Mouse (Mus musculus) layer of hippocampus, postnatal 36 days (tissue): ENCODE measurements around the gene Tradd. TPM values are rescaled to one million over a fixed set of nuclear protein-coding genes. Genes with fewer than 3 reads are reported as not detected.
"Not testable (repeated sequence)": the region's sequence is repeated elsewhere in the genome, so short reads cannot be mapped to it uniquely, and the experiment has no call there.

ENCODE experiments used
- DNase-seq, 2 experiments: peaks; one replicate each; pipeline ENCODE4 v3.0.0; 2022
- total RNA-seq, 2 experiments: library from RNA; stranded (reverse); gene quantifications; 2 replicates each; pipeline ENCODE4 v1.2.3; 2021

The Tradd gene
- total RNA-seq, 2 experiments from 2014 or later, result 8.2 to 9.0 TPM

DNA sequence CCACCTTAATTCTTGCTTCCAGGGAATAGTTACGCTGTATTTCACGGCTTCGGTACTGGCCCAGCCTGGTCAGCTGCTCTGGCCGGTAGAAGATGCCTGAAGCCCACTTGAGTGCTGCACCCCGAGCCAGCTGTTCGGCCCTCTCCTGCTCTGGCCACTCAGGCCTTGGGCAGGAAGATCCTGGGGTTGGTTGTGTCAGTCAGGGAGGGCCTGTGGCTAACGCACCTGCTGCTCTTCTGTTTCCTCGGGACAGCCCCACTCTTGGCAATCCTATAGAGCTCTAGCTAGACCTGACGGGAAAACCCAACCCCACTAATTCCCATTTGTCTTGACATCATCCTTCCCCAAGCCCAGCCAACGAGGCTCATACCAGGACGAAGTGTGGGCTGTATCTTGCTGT, 30.8 kb upstream of the Tradd start:
- no peak for DNase-seq

DNA sequence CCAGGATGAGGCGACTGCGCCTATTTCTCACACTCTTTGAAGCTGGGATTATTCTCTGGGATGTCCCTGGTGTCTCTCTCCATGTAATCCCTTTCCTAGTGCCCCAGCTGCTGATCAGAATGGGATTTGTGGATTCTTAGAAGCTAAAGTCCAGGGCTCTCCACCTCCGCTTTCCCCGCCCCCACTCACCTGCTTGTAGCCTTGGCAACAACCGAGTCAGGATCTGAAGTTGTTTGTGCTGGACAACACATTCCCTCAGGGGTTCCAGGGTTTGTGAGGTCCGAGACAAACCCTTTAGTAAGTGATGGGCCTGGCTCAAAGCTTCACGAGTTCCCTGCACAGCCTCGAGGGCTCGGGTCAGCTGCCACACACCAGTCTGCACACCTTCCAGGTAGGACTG, 30.4 kb upstream of the Tradd start:
- DNase-seq, result no peak

DNA sequence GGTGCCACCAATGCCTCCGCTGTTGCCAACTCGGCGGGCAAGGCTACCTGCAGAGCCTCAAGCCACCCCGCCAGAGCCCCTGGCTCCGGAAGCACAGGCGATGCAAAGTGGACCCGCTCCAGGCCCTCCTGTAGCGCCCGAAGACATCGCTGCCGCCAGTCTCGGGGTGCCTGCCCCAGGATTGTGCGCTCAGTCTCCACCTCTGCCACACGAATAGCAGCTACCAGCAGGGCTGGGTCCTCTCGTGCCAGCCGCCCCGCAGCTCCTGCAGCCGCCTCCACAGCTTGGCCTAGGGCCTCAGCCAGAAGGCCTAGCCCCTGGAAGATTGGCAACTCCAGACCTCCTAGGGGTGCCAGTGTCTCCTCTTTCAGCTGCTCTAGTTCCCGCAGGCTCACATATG, 29.0 kb upstream of the Tradd start:
- no peak for DNase-seq

DNA sequence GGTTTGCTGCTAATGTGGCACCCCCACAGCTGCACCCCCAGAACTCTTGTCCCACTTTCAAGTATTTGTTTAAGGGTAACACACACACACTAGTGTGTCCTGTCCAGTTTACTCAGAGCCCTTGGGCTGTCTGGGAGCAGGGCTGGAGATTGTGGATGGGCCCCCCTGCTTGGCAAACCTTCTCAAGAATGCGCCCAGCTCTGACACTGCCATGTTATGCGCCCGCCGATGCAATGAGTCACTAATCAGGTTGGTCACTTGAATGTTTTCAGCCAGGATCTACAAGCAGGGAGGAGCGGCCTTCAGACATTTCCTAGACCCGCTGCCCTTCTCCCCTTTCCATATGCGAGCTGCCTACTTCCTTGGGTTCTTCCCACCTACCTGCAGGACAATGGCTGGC, 28.1 kb upstream of the Tradd start:
- no peak for DNase-seq

DNA sequence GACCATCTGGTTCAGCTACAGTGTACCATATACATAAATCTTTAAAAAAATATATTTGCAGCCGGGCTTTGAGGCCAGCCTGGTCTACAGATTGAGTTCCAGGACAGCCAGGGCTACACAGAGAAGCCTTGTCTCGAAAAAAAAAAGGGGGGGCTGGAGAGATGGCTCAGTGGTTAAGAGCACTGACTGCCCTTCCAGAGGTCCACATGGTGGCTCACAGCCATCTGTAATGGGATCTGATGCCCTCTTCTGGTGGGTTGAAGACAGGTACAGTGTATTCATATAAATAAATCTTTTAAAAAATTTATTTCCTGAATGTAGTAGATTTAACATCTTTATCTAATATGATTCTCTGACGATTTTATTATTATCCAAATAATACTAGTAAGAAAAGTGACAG, 27.4 kb upstream of the Tradd start:
- not testable (repeated sequence) for DNase-seq

DNA sequence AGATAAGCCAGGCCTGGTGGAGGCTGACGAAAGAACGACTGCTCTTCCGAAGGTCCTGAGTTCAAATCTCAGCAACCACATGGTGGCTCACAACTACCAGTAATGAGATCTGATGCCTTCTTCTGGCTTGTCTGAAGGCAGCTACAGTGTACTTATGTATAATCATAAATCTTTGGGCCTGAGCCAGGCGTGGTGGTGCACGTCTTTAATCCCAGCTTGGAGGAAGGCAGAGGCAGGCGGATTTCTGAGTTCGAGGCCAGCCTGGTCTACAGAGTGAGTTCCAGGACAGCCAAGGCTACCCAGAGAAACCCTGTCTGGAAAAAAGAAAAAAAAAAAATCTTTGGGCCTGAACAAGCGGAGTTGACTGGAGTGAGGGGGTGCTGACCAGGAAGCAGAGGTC, 27.0 kb upstream of the Tradd start:
- not testable (repeated sequence) for DNase-seq

DNA sequence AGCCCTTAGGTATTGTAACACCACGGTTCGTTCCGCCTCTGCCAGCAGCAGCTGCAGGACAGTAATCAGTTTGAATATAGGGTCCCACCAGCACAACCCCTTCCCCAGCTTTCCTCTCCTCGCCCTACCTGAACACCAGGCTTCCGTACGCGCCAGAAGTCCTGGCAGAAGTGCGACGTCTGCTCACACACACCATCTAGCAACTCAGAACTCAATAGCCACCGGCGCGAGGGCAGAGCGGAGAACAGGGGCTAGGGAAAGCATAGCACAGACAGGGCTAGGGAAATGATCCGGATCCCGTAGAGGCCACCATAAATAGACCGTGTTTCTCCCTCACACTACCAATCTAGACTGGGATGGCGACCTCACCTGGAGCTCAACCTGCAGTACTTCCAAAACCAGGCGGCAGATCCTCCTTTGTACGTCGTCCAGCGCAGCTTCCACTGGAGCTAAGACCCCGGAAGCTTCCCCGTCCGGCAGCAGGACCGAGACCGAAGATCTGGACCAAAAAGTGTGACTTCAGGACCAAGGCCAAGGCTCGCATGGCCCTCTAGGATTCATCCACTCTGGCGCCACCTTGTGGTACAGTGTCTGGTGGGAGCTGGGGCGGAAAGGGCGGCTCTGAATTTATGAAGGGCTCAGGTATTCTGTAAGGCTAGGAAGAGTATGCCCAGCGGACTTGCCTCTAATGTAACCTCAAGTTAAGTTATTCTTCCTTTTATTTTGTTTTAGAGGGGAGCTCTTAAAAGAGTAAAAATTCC, 26.3 kb upstream of the Tradd start:
- DNase-seq, result peak; percentile 61 to 68

DNA sequence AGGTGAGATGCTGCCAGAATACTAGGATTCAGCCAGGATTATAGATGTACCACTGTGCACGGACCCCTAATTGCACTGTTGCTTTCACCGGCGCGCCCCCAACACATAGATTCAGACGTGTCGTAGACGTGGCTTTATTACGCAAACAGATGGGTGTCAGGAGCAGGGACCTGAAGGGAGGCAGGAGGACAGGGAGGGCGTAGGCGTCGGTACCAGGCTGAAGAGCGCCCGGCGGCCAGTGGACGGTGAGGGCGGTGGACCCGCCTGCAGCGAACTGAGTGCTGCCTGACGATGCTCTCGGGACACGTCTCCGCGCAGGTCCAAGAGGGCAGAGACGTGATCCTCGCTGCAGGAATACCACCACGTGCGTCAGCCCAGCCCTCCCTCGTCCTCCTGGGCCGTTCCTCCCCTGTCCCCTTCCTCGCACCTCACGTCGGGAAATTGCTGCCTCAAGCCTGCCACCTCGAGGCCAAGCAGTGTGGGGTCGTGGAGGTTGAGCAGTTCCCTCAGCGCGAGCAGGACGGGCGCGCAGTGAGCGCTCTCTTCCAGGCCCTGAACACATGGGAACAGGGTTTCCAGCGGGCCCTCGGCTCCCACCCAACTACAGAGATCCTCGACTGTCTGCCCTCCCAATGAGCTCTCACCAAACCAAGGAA, 25.5 kb upstream of the Tradd start, which contains the start of gene 4931428F04Rik:
Gene 4931428F04Rik, minus strand, starts transcription at position 60 of the 656 bp plus-strand sequence.
- DNase-seq, result peak in 1 of 2 experiments; percentile 46

DNA sequence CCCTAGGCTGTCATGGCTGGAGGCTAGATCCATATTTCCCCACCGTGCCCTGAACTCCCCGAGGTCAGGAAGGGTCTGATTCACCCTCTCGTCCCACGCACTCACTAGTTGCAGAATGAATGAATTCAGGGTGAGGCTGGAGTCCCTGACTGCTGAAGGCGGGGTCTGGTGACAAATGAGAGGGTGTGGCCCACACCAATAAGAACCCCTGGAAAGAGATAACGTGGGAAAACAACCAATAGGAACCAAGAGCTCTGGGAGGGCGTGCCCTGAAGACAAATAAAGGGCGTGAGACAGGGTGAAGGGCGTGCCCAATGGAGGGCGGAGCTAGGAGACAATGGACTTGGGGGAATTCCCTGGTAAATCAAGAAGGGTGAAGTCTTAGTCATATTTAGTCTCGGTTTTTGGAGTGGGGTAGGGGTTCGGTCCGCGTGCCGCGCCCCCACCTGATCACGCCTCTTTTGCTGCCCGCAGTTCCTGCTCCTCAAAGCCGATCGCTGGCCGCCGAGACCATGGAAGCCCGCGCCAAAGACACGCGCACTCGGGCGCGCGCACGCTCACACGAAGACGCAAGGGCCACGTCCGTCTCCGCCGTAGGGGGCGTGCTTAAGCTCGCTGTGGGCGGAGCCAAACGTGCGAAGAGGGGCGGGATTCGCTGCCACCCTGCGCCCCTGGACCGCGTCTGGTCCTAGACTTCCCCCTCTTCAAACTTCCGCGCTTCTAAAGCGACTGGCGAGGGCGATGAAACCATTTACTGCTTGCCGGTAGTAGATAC, 24.7 kb upstream of the Tradd start:
- DNase-seq, result peak; percentile 93 to 94

DNA sequence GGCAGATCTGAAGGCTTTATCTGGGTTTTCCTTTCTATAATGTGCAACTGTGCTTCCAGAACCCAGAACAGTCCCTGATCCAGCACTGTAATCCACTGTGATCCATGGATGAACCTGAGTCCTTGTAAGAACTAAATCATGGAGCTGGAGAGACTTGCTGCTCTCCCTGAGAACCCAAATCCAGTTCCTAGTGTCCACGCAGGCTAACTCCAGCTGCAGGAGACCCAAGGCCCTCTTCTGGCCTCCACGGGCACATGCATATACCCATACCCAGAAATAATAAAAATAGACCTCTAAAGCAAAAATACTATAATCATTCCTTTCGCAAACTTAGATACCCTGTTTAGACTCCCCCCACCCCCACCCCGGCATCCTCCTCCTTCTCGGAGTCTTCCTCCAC, 23.8 kb upstream of the Tradd start:
- DNase-seq, result no peak

DNA sequence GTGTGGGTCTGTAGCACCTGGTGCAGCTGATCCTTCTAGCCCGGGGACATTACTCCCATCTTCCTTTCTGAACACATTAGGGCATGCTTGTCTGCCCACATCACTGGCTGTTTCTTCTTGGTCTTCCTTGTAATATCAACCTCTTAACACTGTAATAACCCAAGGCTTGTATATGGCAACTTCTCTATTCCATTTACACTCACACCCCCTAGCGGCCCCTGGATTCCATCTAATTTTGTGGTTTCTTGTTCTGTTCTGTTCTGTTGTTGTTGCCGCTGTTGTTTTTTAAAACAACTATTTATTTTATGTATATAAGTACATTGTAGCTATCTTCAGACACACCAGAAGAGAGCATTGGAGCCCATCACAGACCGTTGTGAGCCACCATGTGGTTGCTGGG, 22.5 kb upstream of the Tradd start:
- no peak for DNase-seq

DNA sequence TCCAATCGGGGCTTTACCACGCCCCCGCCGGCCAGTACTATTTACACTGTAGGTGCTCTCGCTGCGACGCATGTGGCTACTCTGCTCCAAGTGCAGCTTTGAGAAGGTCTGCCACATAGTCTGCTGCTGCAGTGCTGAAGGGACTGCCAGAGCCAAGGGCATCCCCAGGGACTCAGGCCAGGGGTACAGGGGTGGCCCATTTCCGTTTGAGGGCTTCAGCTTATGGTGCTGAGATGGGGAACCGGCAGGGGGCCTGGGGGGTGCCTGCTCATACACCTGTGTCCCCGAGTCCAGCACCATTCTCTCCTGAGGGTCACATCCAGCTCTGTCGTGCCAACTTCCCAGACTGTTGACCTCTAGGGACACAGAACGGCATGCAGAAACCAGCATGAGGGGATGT, 21.1 kb upstream of the Tradd start:
- no peak for DNase-seq

DNA sequence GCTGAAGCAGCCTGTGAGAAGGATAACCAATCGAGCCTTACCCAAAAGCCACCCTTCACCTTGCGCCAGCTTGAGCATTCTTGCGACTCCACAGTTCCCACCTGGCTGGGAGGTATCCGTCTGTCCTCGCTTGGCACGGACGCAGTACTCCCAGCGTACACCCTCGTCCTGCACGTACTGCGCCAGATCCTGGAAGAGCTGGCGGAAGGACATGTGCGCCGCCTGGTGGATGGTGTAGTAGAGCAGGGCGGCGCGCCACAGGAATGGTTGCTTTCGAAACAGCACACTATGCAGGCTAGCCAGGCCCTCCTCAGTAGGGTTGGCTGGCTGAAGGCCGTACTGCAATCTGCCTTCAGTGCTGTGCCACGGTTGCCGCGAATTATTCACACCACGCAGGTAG, 18.7 kb upstream of the Tradd start:
- DNase-seq, result no peak

DNA sequence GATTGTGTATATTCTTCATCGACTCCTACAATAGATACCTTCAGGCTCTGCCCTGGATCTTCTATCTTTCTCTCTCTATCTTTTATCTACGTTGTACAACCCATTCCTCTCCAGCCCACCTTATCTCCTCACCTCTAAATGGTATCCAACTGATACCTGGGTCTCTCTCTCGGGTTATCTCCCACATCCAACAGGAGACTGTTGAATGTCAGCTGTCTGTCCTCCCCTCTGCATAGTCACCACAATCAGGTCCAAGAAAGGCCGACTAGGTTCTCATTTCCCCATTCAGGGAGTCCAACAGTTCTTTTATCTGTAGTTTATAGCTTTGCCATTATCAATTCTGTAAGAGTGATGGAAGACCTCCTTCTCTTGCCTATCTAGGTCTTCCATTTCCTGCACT, 17.8 kb upstream of the Tradd start:
- DNase-seq, result no peak

DNA sequence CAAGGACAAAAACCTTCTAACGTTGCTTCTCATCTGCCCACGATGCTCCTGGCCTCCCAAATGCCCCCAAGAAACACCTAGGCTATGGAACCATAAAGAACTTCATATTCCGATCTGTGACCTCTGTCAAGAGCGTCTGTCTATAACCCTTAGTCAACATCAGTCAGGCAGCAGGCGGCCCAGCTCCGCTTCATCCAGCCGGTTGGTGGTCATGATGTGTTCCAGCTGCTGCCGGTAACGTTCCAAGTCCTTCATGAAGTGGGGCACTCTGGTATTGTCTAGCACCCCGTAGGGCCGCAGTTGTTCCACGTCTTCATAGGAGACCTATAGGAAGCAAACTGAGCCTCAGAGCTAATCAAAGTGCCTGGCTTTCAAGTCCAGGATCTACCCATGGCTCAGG, 17.4 kb upstream of the Tradd start:
- DNase-seq, result no peak

DNA sequence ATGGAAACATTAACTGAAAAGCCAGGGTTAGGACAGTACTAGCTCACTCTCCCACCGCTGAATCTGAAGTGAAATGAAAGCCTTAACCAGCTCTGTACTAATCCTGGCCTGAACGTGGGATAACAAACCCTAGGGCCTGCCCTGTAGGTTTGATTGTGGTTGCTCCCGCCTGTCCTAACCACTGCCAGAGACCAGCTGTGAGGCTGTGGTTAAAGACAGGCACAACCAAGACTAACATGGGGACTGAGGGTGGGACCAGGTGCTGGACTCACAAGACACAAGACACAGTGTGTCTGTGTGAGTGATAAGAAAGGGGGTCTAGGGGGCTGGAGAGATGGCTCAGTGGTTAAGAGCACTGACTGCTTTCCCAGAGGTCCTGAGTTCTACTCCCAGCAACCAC, 16.2 kb upstream of the Tradd start:
- DNase-seq, result no peak

DNA sequence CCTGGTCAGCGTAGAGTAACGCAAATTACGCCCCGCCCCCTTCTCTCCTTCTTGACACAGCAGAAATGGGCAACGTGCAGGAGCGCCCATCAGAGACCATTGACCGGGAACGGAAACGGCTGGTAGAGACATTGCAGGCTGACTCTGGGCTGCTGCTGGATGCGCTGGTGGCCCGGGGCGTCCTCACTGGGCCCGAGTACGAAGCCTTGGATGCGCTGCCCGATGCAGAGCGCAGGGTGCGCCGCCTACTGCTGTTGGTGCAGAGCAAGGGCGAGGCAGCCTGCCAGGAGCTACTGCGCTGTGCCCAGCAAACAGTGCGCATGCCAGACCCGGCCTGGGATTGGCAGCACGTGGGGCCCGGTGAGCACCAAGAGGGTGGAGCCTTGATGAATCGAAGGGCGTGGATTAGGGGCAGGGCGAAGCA, 14.5 kb upstream of the Tradd start:
- DNase-seq, result peak; percentile 84 to 88

DNA sequence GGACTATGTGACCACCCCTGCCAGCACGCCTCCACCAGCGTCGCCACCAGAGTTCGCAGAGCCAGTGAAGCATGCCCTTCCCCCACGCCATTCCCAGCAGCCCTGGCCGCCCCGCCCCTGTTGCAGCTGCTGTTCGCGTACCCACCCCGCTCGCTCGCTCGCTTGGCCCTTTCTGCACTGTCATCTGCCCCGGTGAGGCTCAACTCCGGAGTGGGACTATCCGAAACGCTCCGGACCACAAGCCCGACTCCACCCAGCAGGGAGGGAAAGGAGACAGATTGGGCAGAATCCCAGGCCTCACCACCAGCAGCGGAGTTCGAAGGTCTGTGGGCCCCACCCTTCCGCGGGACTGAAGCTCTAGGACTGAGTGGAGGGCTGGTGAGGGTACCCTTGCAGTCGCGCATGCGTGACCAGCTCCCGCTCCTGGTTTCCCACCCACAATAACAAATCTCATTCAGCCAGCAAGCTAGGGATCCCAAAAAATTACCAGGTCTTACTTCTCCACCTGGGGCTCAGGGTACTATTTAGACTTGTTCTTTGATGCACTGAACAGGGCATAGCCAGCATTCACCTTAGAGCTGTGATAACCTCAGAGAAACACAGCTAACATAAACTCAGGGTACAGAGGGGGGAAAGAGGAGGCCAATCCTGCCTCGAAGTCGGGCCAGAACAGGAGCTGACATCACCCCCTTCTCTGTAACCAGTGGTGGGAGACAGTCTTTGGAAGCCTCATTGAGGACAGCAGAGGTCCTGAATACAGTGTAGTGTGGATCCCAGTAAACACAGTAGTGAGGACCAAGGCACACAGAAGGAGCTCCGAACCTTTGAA, 12.1 kb upstream of the Tradd start:
- DNase-seq, result no peak

DNA sequence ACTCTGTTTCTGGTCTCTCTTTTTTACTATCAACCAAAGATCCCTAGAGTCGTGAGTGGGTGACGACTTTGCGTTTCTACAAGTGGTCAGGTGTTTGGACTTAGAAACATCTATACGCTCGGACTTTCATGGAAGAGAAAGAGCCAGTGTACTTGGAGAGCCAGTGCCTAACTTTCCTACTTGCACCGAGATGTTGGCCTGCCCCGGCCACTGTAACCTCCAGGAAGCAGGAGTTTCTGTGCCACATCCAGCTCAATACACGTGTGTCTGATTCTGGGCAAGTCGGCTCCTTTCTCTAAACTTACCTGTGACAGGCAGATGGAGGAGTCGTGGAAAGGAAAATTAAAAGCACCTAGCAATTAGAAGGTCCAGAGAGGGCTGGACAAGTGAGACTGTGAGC, 11.4 kb upstream of the Tradd start, which contains the start of gene Nol3:
Gene Nol3, plus strand, starts transcription at position 301 of the 400 bp plus-strand sequence.
- DNase-seq, result no peak

DNA sequence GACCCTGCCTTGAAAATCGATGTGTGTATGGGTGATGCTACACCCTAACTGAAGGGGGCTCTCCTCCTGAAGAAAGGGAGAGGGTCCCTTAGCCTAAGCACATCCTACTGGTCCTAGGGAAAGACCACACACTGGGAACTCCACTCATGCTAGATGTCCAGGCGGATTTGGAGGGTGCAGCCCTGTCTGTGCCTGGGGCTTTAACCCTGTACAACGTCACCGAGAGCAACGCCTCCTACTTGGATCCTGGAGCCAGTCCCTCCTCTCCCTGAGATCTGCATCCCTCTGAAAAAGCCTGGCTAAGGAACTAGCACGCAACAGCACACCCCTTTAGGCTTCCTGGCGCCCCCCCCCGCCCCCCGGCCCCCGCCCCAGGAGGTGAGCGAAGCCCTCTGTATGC, 11.0 kb upstream of the Tradd start:
- DNase-seq, result no peak

DNA sequence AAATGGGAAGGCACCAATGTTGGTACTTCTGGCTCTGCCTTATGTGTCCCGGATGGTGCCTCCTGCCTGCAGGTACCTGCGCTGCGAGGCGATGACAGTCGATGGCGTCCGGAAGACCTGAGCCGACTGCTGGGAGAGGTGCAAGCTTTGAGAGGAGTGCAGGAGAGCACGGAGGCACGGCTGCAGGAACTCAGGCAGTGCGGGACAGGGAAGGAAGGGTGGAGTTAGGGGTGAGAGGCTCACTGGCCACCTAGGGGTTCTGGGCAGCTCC, 6.4 kb upstream of the Tradd start:
- DNase-seq, result no peak

DNA sequence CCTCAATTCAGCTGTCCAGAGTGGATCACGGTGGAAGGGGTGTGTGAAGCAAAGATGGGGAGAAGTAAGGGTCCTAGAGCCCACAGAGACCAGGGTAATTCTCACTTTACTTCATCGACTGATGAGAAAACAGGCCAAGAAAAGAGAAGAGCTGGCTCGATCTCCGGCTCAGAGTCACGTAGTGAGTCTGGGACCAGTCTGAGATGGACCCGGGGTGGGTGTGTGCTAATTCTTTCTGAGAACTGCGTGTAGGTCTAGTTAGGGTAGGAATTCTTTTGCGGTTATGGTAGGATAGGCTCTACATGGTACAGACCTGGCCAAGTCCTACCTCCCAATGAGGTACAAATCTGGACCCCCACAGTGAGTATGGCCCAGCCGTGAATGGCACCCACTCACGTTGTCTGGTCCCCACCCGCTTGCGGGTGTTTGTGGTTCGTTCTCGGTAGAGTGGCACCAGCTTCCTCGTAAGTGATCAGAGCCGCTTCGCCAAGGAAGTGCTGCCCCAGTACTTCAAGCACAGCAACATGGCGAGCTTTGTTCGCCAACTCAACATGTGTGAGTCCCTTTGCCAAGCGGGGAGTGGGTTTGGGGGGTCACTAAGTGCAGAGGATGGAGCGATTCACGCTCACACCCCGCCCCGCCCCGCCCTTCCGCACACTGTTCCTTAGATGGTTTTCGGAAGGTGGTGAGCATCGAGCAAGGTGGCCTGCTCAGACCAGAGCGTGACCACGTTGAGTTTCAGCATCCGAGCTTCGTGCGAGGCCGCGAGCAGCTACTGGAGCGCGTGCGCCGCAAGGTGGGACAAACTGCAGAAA, 5.9 kb upstream of the Tradd start:
- no peak for DNase-seq
